Mouse (Mus musculus): Measurements from ENCODE around the gene Capn13.
"Not testable (repeated sequence)": the region's sequence is repeated elsewhere in the genome, so short reads cannot be mapped to it uniquely, and the experiment has no call there.

DNA sequence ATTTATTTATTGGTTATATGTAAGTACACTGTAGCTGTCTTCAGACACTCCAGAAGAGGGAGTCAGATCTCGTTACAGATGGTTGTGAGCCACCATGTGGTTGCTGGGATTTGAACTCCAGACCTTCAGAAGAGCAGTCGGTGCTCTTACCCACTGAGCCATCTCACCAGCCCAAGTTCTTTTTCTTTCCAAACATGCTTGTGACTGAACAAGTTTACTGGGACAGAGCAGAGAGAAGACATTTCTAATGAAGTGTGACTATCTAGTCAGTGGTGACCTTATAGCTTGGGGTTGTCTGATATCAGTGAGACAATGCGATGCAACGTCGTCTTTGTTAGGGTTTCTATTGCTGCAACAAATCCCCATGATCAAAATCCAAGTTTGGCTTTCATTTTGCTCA lies 141.4 kb downstream of the Capn13 start:
- TF ChIP-seq GATA1 (IDR thresholded peaks at IDR 0.05; ENCODE audit: borderline replicate concordance, low read length); CTCF (IDR thresholded peaks at IDR 0.05; ENCODE audit: low read depth, low read length); TAL1 (conservative IDR thresholded peaks at IDR 0.05; ENCODE audit: low read depth, low read length); GATA2 (IDR thresholded peaks at IDR 0.05; ENCODE audit: borderline replicate concordance, low read depth, low read length); POLR2AphosphoS5 (IDR thresholded peaks at IDR 0.05; ENCODE audit: insufficient replicate concordance, low read depth, low read length): not testable (repeated sequence)

Measured in G1E (cell line).